Mouse (Mus musculus): ENCODE results near the gene Hmbs. TPM values are rescaled to one million over a fixed set of nuclear protein-coding genes. Genes with fewer than 3 reads are reported as not detected.

Gene Hmbs
- total and polyA plus RNA-seq, 3 experiments, result 65.1 to 74.0 (median 73.7) TPM

GRCm38 (mm10) chr9:44342605-44343004, 1.4 kb downstream of the Hmbs start:
- no peak overlapping the region for H3K27ac ChIP-seq (ENCODE audit: insufficient read depth, low read depth)
- H3K9ac ChIP-seq (ENCODE audit: insufficient read depth, low read depth), result peak overlapping the region; percentile 64; the same call in 1 of the 2 replicates
- H3K27me3 ChIP-seq (replicated peaks), result no peaks in the 10 kb centered on the region
- H3K4me1 ChIP-seq (ENCODE audit: control insufficient read depth in 1 of 2, insufficient read depth in 2 of 2), result peaks cover 4 to 33% of the 10 kb centered on the region in 2 experiments; a peak in 2 of 4 replicates
- no peak for DNase-seq (ENCODE audit: extremely low read depth)
- in situ Hi-C loops (cut with MboI; ENCODE audit: low pct_ligation_motif_present, low pct_unique_long_range_greater_than_20kb, low sequenced_read_pairs), result loop anchor here (5.0 kb wide), 2 partner anchors 50 to 55 kb away; partner anchors contain the start of gene Slc37a4
- H3K4me3 ChIP-seq (replicated peaks in 1 of 3; ENCODE audit: low read depth in 2 of 3, low read length in 2 of 3, poor library complexity in 1 of 3), result peak overlapping the region in 1 of 3 experiments; percentile 75
- H3K9me3 ChIP-seq (replicated peaks; ENCODE audit: low read length), result peaks cover 2% of the 10 kb centered on the region
- H3K36me3 ChIP-seq (replicated peaks in 1 of 2; ENCODE audit: control insufficient read depth in 1 of 2, insufficient read depth in 1 of 2, low read length in 1 of 2), result peaks cover 35 to 62% of the 10 kb centered on the region in 2 experiments
- no peak for TF ChIP-seq ELF1 (IDR thresholded peaks at IDR 0.05; ENCODE audit: low read depth, low read length)
- TF ChIP-seq GABPA (IDR thresholded peaks at IDR 0.05; ENCODE audit: insufficient replicate concordance, low read depth, low read length), result no peak
- TF ChIP-seq USF2 (conservative IDR thresholded peaks at IDR 0.05; ENCODE audit: low read depth, low read length), result no peak
- no peak for TF ChIP-seq MAZ (IDR thresholded peaks at IDR 0.05; ENCODE audit: low read depth, low read length)
- TF ChIP-seq MYC (IDR thresholded peaks at IDR 0.05; ENCODE audit: low read depth, low read length), result no peak
- TF ChIP-seq UBTF (IDR thresholded peaks at IDR 0.05; ENCODE audit: low read depth, low read length), result no peak
- TF ChIP-seq ZC3H11A (IDR thresholded peaks at IDR 0.05; ENCODE audit: low read depth, low read length), result no peak
- TF ChIP-seq ETS1 (conservative IDR thresholded peaks at IDR 0.05; ENCODE audit: low read depth, low read length), result no peak
- TF ChIP-seq TBP (conservative IDR thresholded peaks at IDR 0.05; ENCODE audit: low read depth, low read length), result no peak
- TF ChIP-seq HCFC1 (IDR thresholded peaks at IDR 0.05; ENCODE audit: low read depth, low read length), result no peak
- TF ChIP-seq ZNF384 (IDR thresholded peaks at IDR 0.05; ENCODE audit: low read depth, low read length), result no peak
- no peak for TF ChIP-seq JUN (IDR thresholded peaks at IDR 0.05; ENCODE audit: insufficient read depth, low read depth, low read length)
- dilution Hi-C loops (cut with MboI; ENCODE audit: extremely low pct_ligation_motif_present, extremely low pct_unique_long_range_greater_than_20kb, low sequenced_read_pairs), result no loop called here
- H3K79me2 ChIP-seq (replicated peaks; ENCODE audit: control insufficient read depth, extremely low read depth, insufficient read depth, poor library complexity, severe bottlenecking), result peaks cover 10% of the 10 kb centered on the region
- H3K4me2 ChIP-seq (ENCODE audit: insufficient read depth, low read depth, poor library complexity, severe bottlenecking), result peak overlapping the region; percentile 88; the same call in 1 of the 2 replicates

GRCm38 (mm10) chr9:44342173-44342572, 1.9 kb downstream of the Hmbs start:
- dilution Hi-C loops (cut with MboI; ENCODE audit: extremely low pct_ligation_motif_present, extremely low pct_unique_long_range_greater_than_20kb, low sequenced_read_pairs) (no loop called here), in situ Hi-C loops (cut with MboI; ENCODE audit: low pct_ligation_motif_present, low pct_unique_long_range_greater_than_20kb, low sequenced_read_pairs) (loop anchor here (5.0 kb wide), 2 partner anchors 50 to 55 kb away; partner anchors contain the start of gene Slc37a4)
- TF ChIP-seq MEF2A (IDR thresholded peaks at IDR 0.05; ENCODE audit: borderline replicate concordance, low read depth, low read length) (no peak), MXI1 (IDR thresholded peaks at IDR 0.05; ENCODE audit: low read depth, low read length) (no peak), POLR2AphosphoS2 (IDR thresholded peaks at IDR 0.05; ENCODE audit: low read depth, low read length) (no peak), BHLHE40 (IDR thresholded peaks at IDR 0.05; ENCODE audit: low read depth, low read length) (no peak), ZC3H11A (IDR thresholded peaks at IDR 0.05; ENCODE audit: low read depth, low read length) (no peak)
- peaks cover 14% of the 10 kb centered on the region for H3K79me2 ChIP-seq (replicated peaks; ENCODE audit: control insufficient read depth, extremely low read depth, insufficient read depth, poor library complexity, severe bottlenecking)
- H3K4me3 ChIP-seq (replicated peaks in 1 of 3; ENCODE audit: low read depth in 2 of 3, low read length in 2 of 3, poor library complexity in 1 of 3), result no peak overlapping the region
- no peak for DNase-seq (ENCODE audit: extremely low read depth)
- no peak overlapping the region for H3K9ac ChIP-seq (ENCODE audit: insufficient read depth, low read depth)
- H3K9me3 ChIP-seq (replicated peaks; ENCODE audit: low read length), result peaks cover 2% of the 10 kb centered on the region
- H3K27me3 ChIP-seq (replicated peaks), result no peaks in the 10 kb centered on the region
- no peak overlapping the region for H3K4me2 ChIP-seq (ENCODE audit: insufficient read depth, low read depth, poor library complexity, severe bottlenecking)
- H3K4me1 ChIP-seq (ENCODE audit: control insufficient read depth in 1 of 2, insufficient read depth in 2 of 2), result peaks cover 6 to 33% of the 10 kb centered on the region in 2 experiments; a peak in 2 of 4 replicates
- H3K36me3 ChIP-seq (replicated peaks in 1 of 2; ENCODE audit: control insufficient read depth in 1 of 2, insufficient read depth in 1 of 2, low read length in 1 of 2), result peaks cover 35 to 62% of the 10 kb centered on the region in 2 experiments
- H3K27ac ChIP-seq (ENCODE audit: insufficient read depth, low read depth), result no peak overlapping the region

All from CH12.LX (cell line).